Mouse (Mus musculus) forebrain, embryonic 12.5 days (tissue): ENCODE measurements around the gene Tdrd7. TPM values are rescaled to one million over a fixed set of nuclear protein-coding genes. Genes with fewer than 3 reads are reported as not detected.

Experiments
- ATAC-seq: fragments of 200-750 bp; cut with Nextera tagmentation; 2 replicates; pipeline ENCODE4 v1.8.0; 2017; ENCODE audit warnings: moderate TSS enrichment; ENCODE audit not compliant: low FRiP score
- H3K27ac ChIP-seq: fragments of 300-500 bp; sonication (generic); 2 replicates; pipeline ENCODE4 v1.5.1; 2016; ENCODE audit warnings: mild to moderate bottlenecking
- H3K27me3 ChIP-seq: fragments of 300-500 bp; sonication (generic); 2 replicates; pipeline ENCODE4 v1.6.1; 2016; ENCODE audit warnings: mild to moderate bottlenecking
- H3K36me3 ChIP-seq: fragments of 300-500 bp; sonication (generic); replicated peaks from 2 replicates; pipeline ENCODE4 v1.6.1; 2016; ENCODE audit warnings: mild to moderate bottlenecking
- H3K4me1 ChIP-seq: fragments of 300-500 bp; sonication (generic); 2 replicates; pipeline ENCODE4 v1.6.1; 2016
- H3K4me2 ChIP-seq: fragments of 300-500 bp; sonication (generic); 2 replicates; pipeline ENCODE4 v1.6.1; 2016; ENCODE audit warnings: mild to moderate bottlenecking, moderate library complexity
- H3K4me3 ChIP-seq: fragments of 300-500 bp; sonication (generic); replicated peaks from 2 replicates; pipeline ENCODE4 v1.5.1; 2016; ENCODE audit warnings: mild to moderate bottlenecking
- H3K9ac ChIP-seq: fragments of 300-500 bp; sonication (generic); 2 replicates; pipeline ENCODE4 v1.6.1; 2016; ENCODE audit warnings: mild to moderate bottlenecking
- H3K9me3 ChIP-seq: fragments of 300-500 bp; sonication (generic); 2 replicates; pipeline ENCODE4 v1.6.1; 2016
- WGBS: fragments of 180-500 bp; shearing (Covaris S2); methylation state at CpG from one replicate; pipeline ENCODE4 v1.1.7; 2016; 5-methylcytosine and 5-hydroxymethylcytosine counted together
- polyA plus RNA-seq: library from polyadenylated mRNA; unstranded; fragments of >200 nt; fragmentation: Nextera tagmentation; extraction: Ambion mirVana; gene quantifications from 2 replicates; pipeline ENCODE4 v1.2.1, GENCODE M21; 2016

Tdrd7 gene
- polyA plus RNA-seq, 1 experiment from 2014 or later, result 14.3 TPM

- H3K4me1 ChIP-seq, result 0 out of 2 replicates have a peak, but pooled peaks cover 3% of the 10 kb centered on the region
- H3K27ac ChIP-seq, result no peak overlapping the region
- H3K4me3 ChIP-seq, result no peak overlapping the region
- H3K4me2 ChIP-seq, result no peak overlapping the region
- peaks cover 16% of the 10 kb centered on the region for H3K27me3 ChIP-seq
- no peaks in the 10 kb centered on the region for H3K36me3 ChIP-seq
- 72% methylated on average over 9 of the region's 9 CpGs for WGBS
- no peaks in the 10 kb centered on the region for H3K9me3 ChIP-seq
- no peak for ATAC-seq
- no peak overlapping the region for H3K9ac ChIP-seq
Measured at GRCm38 (mm10) chr4:46032448-46032847, 67.3 kb downstream of the Tdrd7 start.

DNA sequence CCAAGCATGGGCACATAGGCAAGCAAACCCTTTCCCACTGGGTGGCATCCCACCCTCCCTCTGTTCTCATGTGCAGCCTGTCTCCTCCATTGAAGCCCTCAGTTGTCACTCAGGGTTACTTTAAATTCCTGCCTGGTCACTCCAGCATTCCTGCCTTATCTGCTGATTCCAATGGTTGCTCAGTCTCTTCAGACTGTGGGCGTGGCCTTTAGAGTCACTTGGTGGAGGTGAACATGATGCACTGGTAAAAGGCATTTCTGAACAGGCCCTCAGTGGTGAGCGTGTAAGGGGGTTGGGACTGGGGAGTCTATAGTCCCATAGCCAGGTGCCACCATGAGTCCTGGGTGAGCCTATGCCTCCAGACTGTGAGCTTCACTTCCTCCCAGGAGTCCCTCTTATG, 68.1 kb downstream of the Tdrd7 start:
- H3K9me3 ChIP-seq, result no peaks in the 10 kb centered on the region
- peaks cover 23% of the 10 kb centered on the region for H3K27me3 ChIP-seq
- WGBS, result 88% methylated on average over 2 of the region's 2 CpGs
- no peak for ATAC-seq
- H3K4me1 ChIP-seq, result 0 out of 2 replicates have a peak, but pooled peaks cover 3% of the 10 kb centered on the region
- H3K9ac ChIP-seq, result no peak overlapping the region
- no peak overlapping the region for H3K27ac ChIP-seq
- H3K4me3 ChIP-seq, result no peak overlapping the region
- no peaks in the 10 kb centered on the region for H3K36me3 ChIP-seq
- no peak overlapping the region for H3K4me2 ChIP-seq

- H3K9ac ChIP-seq, result peak overlapping the region; percentile 65; the same call in 1 of the 2 replicates
- no peak for ATAC-seq
- peaks cover 33% of the 10 kb centered on the region for H3K4me1 ChIP-seq
- H3K27ac ChIP-seq, result no peak overlapping the region
- H3K4me2 ChIP-seq, result peak overlapping the region; percentile 91
- H3K9me3 ChIP-seq, result no peaks in the 10 kb centered on the region
- 11% methylated on average over 12 of the region's 12 CpGs for WGBS
- no peaks in the 10 kb centered on the region for H3K36me3 ChIP-seq
- H3K4me3 ChIP-seq, result peak overlapping the region; percentile 53
- peaks cover 55% of the 10 kb centered on the region for H3K27me3 ChIP-seq
Measured at GRCm38 (mm10) chr4:46038591-46038891, 73.4 kb downstream of the Tdrd7 start.

DNA sequence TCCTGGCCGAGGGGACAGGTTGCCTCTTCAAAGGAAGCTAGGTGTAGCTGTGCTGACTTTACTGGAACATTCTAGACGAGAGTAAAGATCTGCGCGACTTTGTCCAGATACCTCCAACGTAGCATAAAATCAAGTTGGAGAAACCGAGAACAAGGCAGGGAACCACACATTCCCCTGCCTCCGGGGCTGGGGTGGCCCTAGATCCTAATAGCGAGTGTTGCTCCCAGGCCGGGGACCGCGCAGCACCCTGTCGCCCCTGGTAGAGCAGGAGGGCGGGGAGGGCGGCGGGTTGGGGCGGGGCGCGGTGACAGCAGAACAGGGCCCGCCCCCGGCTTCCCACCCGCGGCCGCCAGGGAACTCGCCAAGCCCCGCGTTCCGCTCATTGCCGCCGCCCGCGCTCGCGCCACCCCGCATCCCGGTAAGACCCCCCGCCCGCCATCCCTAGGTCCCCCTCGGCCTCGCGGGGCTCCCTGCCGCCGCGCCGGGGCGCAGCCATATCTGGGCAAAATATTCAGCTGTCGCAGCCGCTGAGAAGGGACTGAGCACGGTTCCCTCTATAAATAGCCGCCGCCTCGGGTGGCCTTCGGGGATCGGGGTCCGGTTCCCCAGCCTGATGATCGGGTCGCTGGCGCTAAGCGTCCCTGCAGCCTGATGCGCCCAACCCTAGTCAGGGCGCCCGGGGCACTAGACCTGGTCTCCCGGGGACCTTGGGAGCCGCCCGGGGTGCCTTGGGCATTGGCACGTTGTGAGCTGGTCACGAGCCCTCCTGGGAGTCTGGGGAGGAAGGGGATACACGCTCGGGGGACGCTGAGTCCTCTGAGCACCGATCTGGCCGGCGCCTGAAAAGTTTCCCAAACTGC, 74.0 kb downstream of the Tdrd7 start, which contains the start of gene Tmod1:
Gene Tmod1 (plus strand): TSS at position 44 of the 860 bp plus-strand sequence.
- peak within 1 kb of the TSS; percentile 91 for H3K4me2 ChIP-seq
- H3K9me3 ChIP-seq, result no peaks in the 10 kb centered on the region
- under 1% methylated on average over 53 of the region's 72 CpGs for WGBS
- peaks cover 53% of the 10 kb centered on the region for H3K27me3 ChIP-seq
- peak within 1 kb of the TSS; percentile 53 for H3K4me3 ChIP-seq
- no peaks in the 10 kb centered on the region for H3K36me3 ChIP-seq
- no peak within 1 kb of the TSS for H3K27ac ChIP-seq
- peaks cover 33% of the 10 kb centered on the region for H3K4me1 ChIP-seq
- H3K9ac ChIP-seq, result peak within 1 kb of the TSS; percentile 65
- ATAC-seq, result 0 out of 2 replicates have a peak, but pooled peaks have one; percentile 55

GRCm38 (mm10) chr4:46039899-46040298, 74.8 kb downstream of the Tdrd7 start:
- WGBS, result 21% methylated on average over 6 of the region's 6 CpGs
- H3K27me3 ChIP-seq, result peaks cover 53% of the 10 kb centered on the region

GRCm38 (mm10) chr4:46040594-46041192, 75.6 kb downstream of the Tdrd7 start:
- Histone ChIP-seq H3K9ac (no peak overlapping the region), H3K27me3 (peaks cover 50% of the 10 kb centered on the region), H3K9me3 (no peaks in the 10 kb centered on the region), H3K27ac (no peak overlapping the region), H3K4me2 (no peak overlapping the region), H3K4me1 (peaks cover 33% of the 10 kb centered on the region), H3K36me3 (no peaks in the 10 kb centered on the region), H3K4me3 (no peak overlapping the region)
- ATAC-seq, result no peak
- WGBS, result 19% methylated on average over 9 of the region's 9 CpGs

More at GRCm38 (mm10) chr4:46039899-46040298, 74.8 kb downstream of the Tdrd7 start:
- H3K4me1 ChIP-seq, result peaks cover 33% of the 10 kb centered on the region
- ATAC-seq, result no peak
- no peaks in the 10 kb centered on the region for H3K36me3 ChIP-seq
- H3K9ac ChIP-seq, result no peak overlapping the region
- peak overlapping the region; percentile 91; the same call in 1 of the 2 replicates for H3K4me2 ChIP-seq
- H3K27ac ChIP-seq, result no peak overlapping the region
- no peaks in the 10 kb centered on the region for H3K9me3 ChIP-seq
- H3K4me3 ChIP-seq, result peak overlapping the region; percentile 53

DNA sequence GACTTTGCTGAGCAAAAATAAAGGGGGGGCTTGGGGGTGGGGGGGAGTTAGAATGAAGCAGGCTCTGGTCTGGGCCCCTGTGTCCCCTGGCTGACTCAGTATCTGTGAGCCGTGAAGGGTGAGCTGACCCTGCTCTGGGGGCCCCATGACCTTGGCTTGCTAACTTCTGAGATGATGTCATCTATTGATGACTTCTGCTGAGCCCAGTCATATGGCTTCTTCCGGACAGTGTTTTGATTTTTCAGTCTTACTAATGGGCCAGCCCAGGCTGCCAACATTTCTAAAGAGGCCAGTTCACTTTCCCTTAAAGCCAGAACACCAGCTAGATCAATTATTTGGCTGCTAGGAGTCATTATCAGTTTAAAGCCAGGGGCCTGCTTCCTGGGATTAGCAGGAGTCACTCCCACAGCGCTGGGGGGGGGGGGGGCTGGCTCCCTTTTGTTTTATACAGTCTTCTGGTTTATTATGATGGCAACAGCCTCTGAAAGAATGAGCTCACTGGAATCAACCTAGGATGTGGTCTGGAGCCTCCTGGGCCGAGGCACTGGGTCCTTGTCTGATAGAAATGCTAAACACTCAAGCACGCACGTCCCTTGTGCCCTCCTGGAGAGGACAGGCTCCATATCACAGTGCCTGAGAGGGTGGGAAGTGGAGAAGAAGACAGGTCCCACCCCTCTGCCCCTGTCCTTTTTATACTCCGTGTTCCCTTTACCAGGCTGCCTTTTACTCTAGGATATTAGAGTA, 76.8 kb downstream of the Tdrd7 start:
- H3K4me1 ChIP-seq, result peaks cover 33% of the 10 kb centered on the region
- 19% methylated on average over 7 of the region's 7 CpGs for WGBS
- H3K9ac ChIP-seq, result no peak overlapping the region
- no peak for ATAC-seq
- H3K4me3 ChIP-seq, result no peak overlapping the region
- peaks cover 46% of the 10 kb centered on the region for H3K27me3 ChIP-seq
- H3K27ac ChIP-seq, result no peak overlapping the region
- no peaks in the 10 kb centered on the region for H3K36me3 ChIP-seq
- H3K4me2 ChIP-seq, result no peak overlapping the region
- no peaks in the 10 kb centered on the region for H3K9me3 ChIP-seq

GRCm38 (mm10) chr4:46042505-46042850, 77.3 kb downstream of the Tdrd7 start:
- Histone ChIP-seq H3K9me3 (no peaks in the 10 kb centered on the region), H3K4me1 (peaks cover 33% of the 10 kb centered on the region), H3K4me3 (no peak overlapping the region), H3K27ac (no peak overlapping the region), H3K27me3 (peaks cover 41% of the 10 kb centered on the region), H3K4me2 (no peak overlapping the region), H3K36me3 (no peaks in the 10 kb centered on the region), H3K9ac (no peak overlapping the region)
- ATAC-seq, result no peak
- 39% methylated on average over 5 of the region's 5 CpGs for WGBS

DNA sequence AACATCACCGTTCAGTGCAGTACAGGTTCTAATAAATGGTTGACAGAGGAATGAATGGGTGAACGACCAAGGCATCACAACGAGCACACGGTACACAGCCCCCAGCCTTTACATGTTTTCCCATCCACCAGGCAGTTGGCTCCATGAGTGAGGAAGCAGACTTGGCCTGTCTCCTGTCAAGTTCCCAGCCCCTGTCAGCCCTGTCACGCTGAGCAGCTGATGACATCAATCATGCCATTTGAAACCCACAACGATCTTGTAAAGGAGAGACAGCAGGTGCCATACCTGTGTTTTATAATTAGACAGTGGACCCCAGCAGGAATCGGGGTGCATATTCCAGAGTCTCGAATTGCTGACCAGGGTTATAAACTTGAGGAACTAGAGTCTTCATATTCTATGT, 78.2 kb downstream of the Tdrd7 start:
- peaks cover 33% of the 10 kb centered on the region for H3K27me3 ChIP-seq
- WGBS, result 86% methylated on average over 8 of the region's 8 CpGs
- no peak overlapping the region for H3K9ac ChIP-seq
- ATAC-seq, result no peak
- no peaks in the 10 kb centered on the region for H3K36me3 ChIP-seq
- no peak overlapping the region for H3K4me2 ChIP-seq
- no peak overlapping the region for H3K4me3 ChIP-seq
- H3K27ac ChIP-seq, result no peak overlapping the region
- H3K9me3 ChIP-seq, result no peaks in the 10 kb centered on the region
- peaks cover 32% of the 10 kb centered on the region for H3K4me1 ChIP-seq

- no peak overlapping the region for H3K4me3 ChIP-seq
- no peaks in the 10 kb centered on the region for H3K27me3 ChIP-seq
- ATAC-seq, result no peak
- no peak overlapping the region for H3K4me2 ChIP-seq
- no peaks in the 10 kb centered on the region for H3K9me3 ChIP-seq
- no peak overlapping the region for H3K27ac ChIP-seq
- no peaks in the 10 kb centered on the region for H3K36me3 ChIP-seq
- H3K9ac ChIP-seq, result no peak overlapping the region
- 67% methylated on average over 4 of the region's 4 CpGs for WGBS
- H3K4me1 ChIP-seq, result peaks cover 1% of the 10 kb centered on the region
Measured at GRCm38 (mm10) chr4:46047971-46048370, 82.8 kb downstream of the Tdrd7 start.

- ATAC-seq, result no peak
- Histone ChIP-seq H3K27ac (no peak overlapping the region), H3K9me3 (no peaks in the 10 kb centered on the region), H3K4me3 (no peak overlapping the region), H3K4me2 (no peak overlapping the region), H3K27me3 (no peaks in the 10 kb centered on the region), H3K36me3 (no peaks in the 10 kb centered on the region), H3K9ac (no peak overlapping the region), H3K4me1 (no peaks in the 10 kb centered on the region)
- 89% methylated on average over 7 of the region's 7 CpGs for WGBS
Measured at GRCm38 (mm10) chr4:46048418-46048817, 83.3 kb downstream of the Tdrd7 start.

- H3K9ac ChIP-seq, result no peak overlapping the region
- 0 out of 2 replicates have a peak, but pooled peaks cover 4% of the 10 kb centered on the region for H3K27me3 ChIP-seq
- H3K4me1 ChIP-seq, result no peaks in the 10 kb centered on the region
- no peak for ATAC-seq
- H3K27ac ChIP-seq, result no peak overlapping the region
- no peaks in the 10 kb centered on the region for H3K9me3 ChIP-seq
- no peak overlapping the region for H3K4me3 ChIP-seq
- WGBS, result 88% methylated on average over 9 of the region's 9 CpGs
- no peaks in the 10 kb centered on the region for H3K36me3 ChIP-seq
- no peak overlapping the region for H3K4me2 ChIP-seq
Measured at GRCm38 (mm10) chr4:46053323-46054107, 88.4 kb downstream of the Tdrd7 start.
